Mouse (Mus musculus) fibroblast of lung, adult 2 months (primary cell): ENCODE data around the gene Gm13290.
A peak's percentile ranks its signal among the peaks of the same experiment; 100 is the strongest.
"Not testable (repeated sequence)": the region's sequence is repeated elsewhere in the genome, so short reads cannot be mapped to it uniquely, and the experiment has no call there.

Experiments
- DNase-seq: peaks from one replicate; pipeline ENCODE4 v3.0.0-alpha.2; 2011; ENCODE audit warnings: low read depth

Gene Gm13290

GRCm38 (mm10) chr4:88773534-88773933 lies at the start of gene Gm13290:
Gm13290 (plus strand) TSS chr4:88773834.
- DNase-seq = not testable (repeated sequence)

DNA sequence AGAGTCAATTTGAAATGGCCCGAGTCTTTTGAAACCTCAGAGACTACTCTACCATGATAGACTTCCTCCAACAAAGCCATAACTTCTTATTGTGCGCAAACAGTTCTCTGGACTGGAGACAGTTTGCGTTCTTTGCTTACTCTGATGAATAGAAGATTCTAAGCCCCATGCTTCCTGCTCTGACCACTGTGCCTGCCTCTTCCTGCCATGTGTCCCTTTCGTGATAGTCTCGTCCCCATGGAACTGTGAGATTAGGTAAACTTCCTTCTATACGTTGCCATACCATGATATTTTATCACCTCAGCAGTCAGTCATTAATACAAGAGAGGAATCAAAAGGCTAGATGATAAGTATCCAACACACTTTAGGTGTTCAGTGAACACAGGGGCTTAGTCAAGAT lies 46.9 kb upstream of the Gm13290 start:
- DNase-seq = no peak

GRCm38 (mm10) chr4:88727324-88727723 lies 46.3 kb upstream of the Gm13290 start:
- DNase-seq = no peak

GRCm38 (mm10) chr4:88738480-88738879 lies 35.2 kb upstream of the Gm13290 start:
- DNase-seq = peak; percentile 58

DNA sequence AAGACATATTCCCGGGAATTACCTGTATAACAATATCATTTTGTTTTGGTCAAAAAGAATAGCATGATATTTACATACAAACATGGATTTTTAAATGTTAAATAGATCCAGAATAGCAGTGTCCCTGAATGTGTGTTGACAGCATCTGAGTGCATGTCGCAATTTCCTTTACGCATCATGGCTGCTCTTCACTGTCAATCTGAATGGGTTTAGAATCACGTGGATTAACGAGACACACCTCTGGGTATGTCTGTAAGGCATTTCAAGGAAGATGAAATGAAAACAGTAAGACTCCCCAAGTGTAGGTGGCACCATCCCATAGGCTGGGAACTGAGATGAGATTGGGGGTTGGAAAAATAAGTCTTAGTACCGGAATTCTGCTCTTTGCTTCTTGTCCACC lies 34.6 kb upstream of the Gm13290 start:
- DNase-seq = no peak

GRCm38 (mm10) chr4:88741426-88741825 lies 32.2 kb upstream of the Gm13290 start:
- DNase-seq = no peak

- DNase-seq = no peak
These were observed 30.8 kb upstream of the Gm13290 start for GRCm38 (mm10) chr4:88742771-88743371.

- DNase-seq = no peak
These were observed 29.4 kb upstream of the Gm13290 start for GRCm38 (mm10) chr4:88744207-88744606.

DNA sequence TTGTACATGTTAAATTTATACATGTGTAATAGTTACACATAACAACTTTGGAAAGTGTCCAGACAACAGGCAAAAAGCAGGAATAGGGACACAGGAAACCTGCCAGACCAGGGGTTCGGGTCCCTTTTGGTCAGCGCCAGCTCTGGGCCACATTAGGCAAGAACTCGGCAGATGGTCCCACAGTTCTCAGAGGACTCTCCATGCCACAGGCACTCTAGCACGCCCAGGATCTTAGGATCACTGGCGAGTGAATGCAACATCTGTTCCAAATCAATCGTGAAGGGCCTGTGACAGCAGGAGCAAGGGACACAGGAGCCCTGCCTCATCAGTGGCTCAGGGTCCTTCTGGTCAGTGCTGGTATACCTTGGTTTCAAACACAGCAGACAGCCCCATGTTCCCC lies 23.7 kb upstream of the Gm13290 start:
- DNase-seq = no peak

- DNase-seq = not testable (repeated sequence)
These were observed 18.8 kb upstream of the Gm13290 start, which contains the start of gene Gm13271 for GRCm38 (mm10) chr4:88754818-88755340. Gm13271 (plus strand) TSS chr4:88754868.

GRCm38 (mm10) chr4:88756581-88757513 lies 16.8 kb upstream of the Gm13290 start:
- peak; percentile 19 for DNase-seq

DNA sequence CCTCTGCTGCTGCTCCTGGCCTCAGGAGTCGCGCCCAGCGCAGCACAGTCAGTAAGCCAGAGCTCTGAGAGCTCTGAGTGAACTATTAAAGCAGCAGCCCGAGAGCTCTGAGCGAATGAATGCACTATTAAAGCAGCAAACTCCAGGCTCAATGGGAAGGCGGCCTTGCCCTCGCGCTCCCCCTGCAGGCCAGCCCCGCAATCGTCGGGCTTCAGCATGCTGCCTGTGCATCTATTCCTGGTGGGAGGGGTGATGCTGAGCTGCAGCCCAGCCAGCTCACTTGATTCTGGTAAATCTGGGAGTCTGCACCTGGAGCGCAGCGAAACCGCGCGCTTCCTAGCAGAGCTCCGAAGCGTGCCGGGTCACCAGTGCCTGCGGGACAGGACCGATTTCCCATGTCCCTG lies 16.0 kb upstream of the Gm13290 start:
- peak; percentile 79 for DNase-seq

DNA sequence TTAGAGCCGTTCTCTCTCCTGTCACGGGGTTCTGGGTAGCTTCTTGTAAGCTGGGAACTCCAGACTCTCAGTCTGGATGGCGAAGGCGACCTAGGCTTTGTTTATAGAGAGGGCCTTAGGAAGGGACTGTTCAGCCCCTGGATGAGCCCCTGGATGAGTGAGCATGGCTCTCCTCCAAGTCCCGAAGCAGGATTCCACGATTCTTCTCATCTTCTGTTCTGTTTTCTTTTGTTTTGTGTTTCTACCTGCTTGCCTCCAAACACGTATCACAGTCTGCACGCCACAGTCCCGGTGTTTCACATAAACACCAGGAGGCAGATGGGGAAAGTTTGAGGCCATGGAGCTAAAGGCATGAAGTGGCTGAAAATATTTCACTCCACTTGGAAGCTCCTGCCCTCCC lies 14.9 kb upstream of the Gm13290 start:
- DNase-seq = not testable (repeated sequence)

- DNase-seq = not testable (repeated sequence)
These were observed 13.9 kb upstream of the Gm13290 start, which contains the start of gene Gm13283 for GRCm38 (mm10) chr4:88759610-88760268. Gm13283 (plus strand) TSS chr4:88760119.

GRCm38 (mm10) chr4:88760431-88760830 lies 13.2 kb upstream of the Gm13290 start:
- peak; percentile 80 for DNase-seq

DNA sequence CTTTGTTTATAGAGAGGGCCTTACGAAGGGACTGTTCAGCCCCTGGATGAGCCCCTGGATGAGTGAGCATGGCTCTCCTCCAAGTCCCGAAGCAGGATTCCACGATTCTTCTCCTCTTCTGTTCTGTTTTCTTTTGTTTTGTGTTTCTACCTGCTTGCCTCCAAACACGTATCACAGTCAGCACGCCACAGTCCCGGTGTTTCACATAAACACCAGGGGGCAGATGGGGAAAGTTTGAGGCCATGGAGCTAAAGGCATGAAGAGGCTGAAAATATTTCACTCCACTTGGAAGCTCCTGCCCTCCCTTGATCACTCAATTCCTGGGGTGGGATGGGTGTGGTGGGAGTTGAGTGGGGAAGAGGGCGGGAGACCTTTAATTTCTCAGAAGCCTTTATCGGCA lies 11.9 kb upstream of the Gm13290 start:
- DNase-seq = not testable (repeated sequence)

- not testable (repeated sequence) for DNase-seq
These were observed 11.3 kb upstream of the Gm13290 start for GRCm38 (mm10) chr4:88762341-88762740.

- peak; percentile 65 for DNase-seq
These were observed 10.1 kb upstream of the Gm13290 start for GRCm38 (mm10) chr4:88763384-88764018.

- not testable (repeated sequence) for DNase-seq
These were observed 3.0 kb downstream of the Gm13290 start, which contains the start of gene Gm13289 for GRCm38 (mm10) chr4:88776622-88777021. Gm13289 (plus strand) TSS chr4:88776922.

DNA sequence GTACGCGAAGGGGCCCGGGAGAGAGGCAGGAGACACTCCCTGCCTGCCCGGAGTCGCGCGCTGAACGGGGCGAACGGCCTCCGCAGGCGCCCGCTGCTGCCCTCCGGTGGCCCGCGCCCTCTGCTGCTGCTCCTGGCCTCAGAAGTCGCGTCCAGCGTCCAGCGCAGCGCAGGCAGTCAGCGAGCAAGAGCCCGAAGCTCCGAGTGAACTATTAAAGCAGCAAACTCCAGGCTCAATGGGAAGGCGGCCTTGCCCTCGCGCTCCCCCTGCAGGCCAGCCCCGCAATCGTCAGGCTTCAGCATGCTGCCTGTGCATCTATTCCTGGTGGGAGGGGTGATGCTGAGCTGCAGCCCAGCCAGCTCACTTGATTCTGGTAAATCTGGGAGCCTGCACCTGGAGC lies 5.9 kb downstream of the Gm13290 start, which contains the start of gene Gm13272:
Gm13272 (plus strand) TSS at position 301 of the 400 bp plus-strand sequence.
- not testable (repeated sequence) for DNase-seq

- DNase-seq = not testable (repeated sequence)
These were observed 6.7 kb downstream of the Gm13290 start for GRCm38 (mm10) chr4:88780320-88780719.
